Mouse (Mus musculus): ENCODE data around the gene Palmd. TPM values are rescaled to one million over a fixed set of nuclear protein-coding genes. Genes with fewer than 3 reads are reported as not detected.

The Palmd gene
- total and polyA plus RNA-seq, 2 experiments from 2014 or later, result 6.7 to 10.7 TPM

DNA sequence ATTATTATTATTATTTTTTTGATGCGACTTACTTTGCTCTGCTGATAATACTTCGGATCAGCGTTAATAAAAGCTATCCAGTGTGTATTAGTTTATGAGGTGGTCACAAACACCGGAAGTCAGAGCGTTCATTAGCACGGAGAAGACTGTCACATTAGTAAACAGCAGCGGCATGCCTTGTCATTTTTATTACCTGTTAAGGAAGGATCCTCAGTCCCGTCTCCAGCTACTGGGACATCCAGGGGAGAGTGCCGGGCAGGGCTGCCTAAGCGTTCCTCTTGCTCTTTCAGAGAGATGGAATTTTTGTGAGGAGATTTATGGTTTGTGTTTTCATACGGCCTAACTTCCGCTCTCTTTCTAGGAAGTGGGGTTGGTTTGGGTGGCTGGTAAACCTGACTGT is 45.7 kb downstream of the Palmd start:
- Histone ChIP-seq H3K27me3 (ENCODE audit: insufficient read depth, low read length) (no peaks in the 10 kb centered on the region), H3K27ac (ENCODE audit: low read depth, low read length) (no peak overlapping the region), H3K9me3 (ENCODE audit: low read length) (no peaks in the 10 kb centered on the region), H3K9ac (replicated peaks; ENCODE audit: low read length, poor library complexity, severe bottlenecking) (no peak overlapping the region), H3K4me1 (ENCODE audit: insufficient read depth, low read length) (no peaks in the 10 kb centered on the region), H3K4me2 (ENCODE audit: low read depth, low read length, poor library complexity, severe bottlenecking) (no peak overlapping the region), H3K4me3 (ENCODE audit: low read depth, low read length) (no peak overlapping the region), H3K36me3 (ENCODE audit: insufficient read depth, low read length) (no peaks in the 10 kb centered on the region)
- DNase-seq (ENCODE audit: low spot score), result no peak
- no peak for ATAC-seq (ENCODE audit: low FRiP score)
- WGBS, result 92% methylated on average over 12 of the region's 12 CpGs
- no peak for TF ChIP-seq CTCF (IDR thresholded peaks at IDR 0.05)

DNA sequence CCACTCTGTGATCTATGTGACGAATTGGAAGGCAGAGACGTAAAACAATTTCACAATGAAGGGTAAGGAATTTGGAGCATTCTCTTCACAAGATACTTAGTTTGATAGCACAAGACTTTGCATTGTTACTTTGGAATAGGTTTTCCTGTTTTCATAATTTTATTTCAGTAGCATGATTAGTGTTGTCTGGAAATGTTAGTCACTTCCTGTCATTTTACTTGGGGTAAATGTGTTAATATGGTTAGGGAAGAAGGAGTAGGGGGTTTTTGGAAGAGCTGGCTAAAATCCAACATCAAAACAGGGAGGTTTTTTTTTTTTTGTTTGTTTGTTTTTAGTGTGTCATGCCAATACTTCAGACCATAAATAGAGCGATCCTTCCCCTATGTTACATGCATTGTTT is 47.3 kb downstream of the Palmd start:
- H3K36me3 ChIP-seq (ENCODE audit: insufficient read depth, low read length), result no peaks in the 10 kb centered on the region
- no peak overlapping the region for H3K4me2 ChIP-seq (ENCODE audit: low read depth, low read length, poor library complexity, severe bottlenecking)
- no peak overlapping the region for H3K27ac ChIP-seq (ENCODE audit: low read depth, low read length)
- H3K4me1 ChIP-seq (ENCODE audit: insufficient read depth, low read length), result no peaks in the 10 kb centered on the region
- WGBS, result 85% methylated on average over 3 of the region's 3 CpGs
- DNase-seq (ENCODE audit: low spot score) (no peak), ATAC-seq (ENCODE audit: low FRiP score) (no peak)
- H3K9me3 ChIP-seq (ENCODE audit: low read length), result no peaks in the 10 kb centered on the region
- H3K4me3 ChIP-seq (ENCODE audit: low read depth, low read length), result no peak overlapping the region
- no peaks in the 10 kb centered on the region for H3K27me3 ChIP-seq (ENCODE audit: insufficient read depth, low read length)
- TF ChIP-seq CTCF (IDR thresholded peaks at IDR 0.05), result no peak
- no peak overlapping the region for H3K9ac ChIP-seq (replicated peaks; ENCODE audit: low read length, poor library complexity, severe bottlenecking)

GRCm38 (mm10) chr3:116917016-116917415 is 51.8 kb downstream of the Palmd start:
- Histone ChIP-seq H3K36me3 (ENCODE audit: insufficient read depth, low read length) (no peaks in the 10 kb centered on the region), H3K4me3 (ENCODE audit: low read depth, low read length) (no peak overlapping the region), H3K4me1 (ENCODE audit: insufficient read depth, low read length) (no peaks in the 10 kb centered on the region), H3K4me2 (ENCODE audit: low read depth, low read length, poor library complexity, severe bottlenecking) (no peak overlapping the region), H3K9ac (replicated peaks; ENCODE audit: low read length, poor library complexity, severe bottlenecking) (no peak overlapping the region), H3K27ac (ENCODE audit: low read depth, low read length) (no peak overlapping the region), H3K9me3 (ENCODE audit: low read length) (no peaks in the 10 kb centered on the region), H3K27me3 (ENCODE audit: insufficient read depth, low read length) (no peaks in the 10 kb centered on the region)
- 97% methylated on average over 4 of the region's 4 CpGs for WGBS
- no peak for DNase-seq (ENCODE audit: low spot score)
- TF ChIP-seq CTCF (IDR thresholded peaks at IDR 0.05), result no peak
- no peak for ATAC-seq (ENCODE audit: low FRiP score)

- DNase-seq (ENCODE audit: low spot score) (no peak), ATAC-seq (ENCODE audit: low FRiP score) (no peak)
Measured at GRCm38 (mm10) chr3:116914931-116915330, 53.9 kb downstream of the Palmd start.

GRCm38 (mm10) chr3:116914374-116914773 is 54.4 kb downstream of the Palmd start:
- WGBS, result 89% methylated on average over 6 of the region's 6 CpGs
- no peaks in the 10 kb centered on the region for H3K4me1 ChIP-seq (ENCODE audit: insufficient read depth, low read length)
- no peak for TF ChIP-seq CTCF (IDR thresholded peaks at IDR 0.05)
- no peak overlapping the region for H3K4me2 ChIP-seq (ENCODE audit: low read depth, low read length, poor library complexity, severe bottlenecking)
- no peaks in the 10 kb centered on the region for H3K27me3 ChIP-seq (ENCODE audit: insufficient read depth, low read length)
- DNase-seq (ENCODE audit: low spot score) (no peak), ATAC-seq (ENCODE audit: low FRiP score) (no peak)
- no peak overlapping the region for H3K9ac ChIP-seq (replicated peaks; ENCODE audit: low read length, poor library complexity, severe bottlenecking)
- H3K4me3 ChIP-seq (ENCODE audit: low read depth, low read length), result no peak overlapping the region
- no peaks in the 10 kb centered on the region for H3K36me3 ChIP-seq (ENCODE audit: insufficient read depth, low read length)
- no peak overlapping the region for H3K27ac ChIP-seq (ENCODE audit: low read depth, low read length)
- no peaks in the 10 kb centered on the region for H3K9me3 ChIP-seq (ENCODE audit: low read length)

More at GRCm38 (mm10) chr3:116914931-116915330, 53.9 kb downstream of the Palmd start:
- Histone ChIP-seq H3K4me3 (ENCODE audit: low read depth, low read length) (no peak overlapping the region), H3K27me3 (ENCODE audit: insufficient read depth, low read length) (no peaks in the 10 kb centered on the region), H3K36me3 (ENCODE audit: insufficient read depth, low read length) (no peaks in the 10 kb centered on the region), H3K4me1 (ENCODE audit: insufficient read depth, low read length) (no peaks in the 10 kb centered on the region), H3K9me3 (ENCODE audit: low read length) (no peaks in the 10 kb centered on the region), H3K4me2 (ENCODE audit: low read depth, low read length, poor library complexity, severe bottlenecking) (no peak overlapping the region), H3K27ac (ENCODE audit: low read depth, low read length) (no peak overlapping the region), H3K9ac (replicated peaks; ENCODE audit: low read length, poor library complexity, severe bottlenecking) (no peak overlapping the region)
- TF ChIP-seq CTCF (IDR thresholded peaks at IDR 0.05), result no peak
- 79% methylated on average over 3 of the region's 3 CpGs for WGBS

DNA sequence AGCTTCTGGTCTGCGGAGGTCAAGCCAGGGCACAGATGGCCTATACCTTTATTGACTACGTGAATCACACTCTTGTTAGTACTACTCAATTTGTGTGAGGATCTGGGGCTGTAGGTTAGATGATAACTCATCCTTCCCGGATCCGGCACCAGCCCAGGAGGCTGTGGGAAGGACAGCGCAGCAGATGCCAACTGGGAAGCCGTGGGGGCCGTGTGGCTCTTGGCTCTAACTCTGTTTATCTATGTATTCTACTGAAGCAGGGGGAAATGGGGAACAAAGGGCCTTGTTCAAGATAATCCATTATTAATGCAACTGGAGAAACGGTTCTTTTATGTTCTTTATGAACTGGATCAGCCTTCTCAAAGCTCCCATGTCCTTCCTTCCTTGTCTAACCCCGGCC is 62.2 kb downstream of the Palmd start:
- Histone ChIP-seq H3K27me3 (ENCODE audit: insufficient read depth, low read length) (no peaks in the 10 kb centered on the region), H3K4me3 (ENCODE audit: low read depth, low read length) (no peak overlapping the region), H3K9ac (replicated peaks; ENCODE audit: low read length, poor library complexity, severe bottlenecking) (no peak overlapping the region), H3K4me2 (ENCODE audit: low read depth, low read length, poor library complexity, severe bottlenecking) (no peak overlapping the region), H3K36me3 (ENCODE audit: insufficient read depth, low read length) (no peaks in the 10 kb centered on the region), H3K4me1 (ENCODE audit: insufficient read depth, low read length) (no peaks in the 10 kb centered on the region), H3K9me3 (ENCODE audit: low read length) (no peaks in the 10 kb centered on the region), H3K27ac (ENCODE audit: low read depth, low read length) (no peak overlapping the region)
- TF ChIP-seq CTCF (IDR thresholded peaks at IDR 0.05), result no peak
- no peak for ATAC-seq (ENCODE audit: low FRiP score)
- WGBS, result 47% methylated on average over 9 of the region's 9 CpGs
- DNase-seq (ENCODE audit: low spot score), result no peak

Data from midbrain, postnatal 0 days (tissue).